8 mouse cellular contexts compared by ENCODE assay signal in genomic region chr4:43875160-43875918, GRCm38 (mm10). TPM values are rescaled to one million over a fixed set of nuclear protein-coding genes. Genes with fewer than 3 reads are reported as not detected.
DNase-seq lines count a peak whose midpoint lies in the region; ATAC-seq and TF ChIP-seq lines count a peak whose summit lies in the region.

Gene Reck (plus strand): TSS chr4:43875530.

- peak; percentile 68 for ATAC-seq in erythroid progenitor cell, adult 5-6 weeks (replicated peaks; ENCODE audit: low FRiP score, poor library complexity, severe bottlenecking)
- ATAC-seq in heart, embryonic 13.5 days (ENCODE audit: extremely low read depth, insufficient number of reproducible peaks, low FRiP score, low TSS enrichment) = peak; percentile 77
- peak; percentile 91 for ATAC-seq in kidney, postnatal 0 days (replicated peaks; ENCODE audit: low FRiP score, low read depth)
- peak; percentile 87 for ATAC-seq in liver, embryonic 12.5 days
- peak; percentile 83 for ATAC-seq in stomach, embryonic 15.5 days (ENCODE audit: insufficient read depth, low FRiP score, low read depth)

- DNase-seq in CD4-positive, CD25-positive, alpha-beta regulatory T cell, adult 2 months (ENCODE audit: low read depth, low spot score) = peak; percentile 78
- DNase-seq in kidney, postnatal 0 days (ENCODE audit: low spot score) = peak; percentile 95
- DNase-seq in natural killer cell, adult 2 months (ENCODE audit: low spot score in 2 of 2) = peak; percentile 52 to 65

- H3K27me3 ChIP-seq in heart, embryonic 13.5 days (replicated peaks) = no peaks in the 10 kb centered on the region
- H3K27me3 ChIP-seq in kidney, postnatal 0 days (ENCODE audit: insufficient read depth, low read length) = no peaks in the 10 kb centered on the region
- peaks cover 21% of the 10 kb centered on the region; the same call in 1 of the 2 replicates for H3K27me3 ChIP-seq in liver, embryonic 12.5 days (replicated peaks)
- H3K27me3 ChIP-seq in stomach, embryonic 15.5 days (replicated peaks) = no peaks in the 10 kb centered on the region

- peak within 1 kb of the TSS; percentile 65 for H3K4me3 ChIP-seq in brown adipose tissue, adult 24 weeks (ENCODE audit: insufficient read depth, low read depth, low read length)
- H3K4me3 ChIP-seq in heart, embryonic 13.5 days = peak within 1 kb of the TSS; percentile 92
- peak within 1 kb of the TSS; percentile 91 for H3K4me3 ChIP-seq in kidney, postnatal 0 days (replicated peaks; ENCODE audit: low read depth, low read length)
- peak within 1 kb of the TSS; percentile 80 for H3K4me3 ChIP-seq in liver, embryonic 12.5 days
- H3K4me3 ChIP-seq in stomach, embryonic 15.5 days (replicated peaks) = peak within 1 kb of the TSS; percentile 85

- no peaks in the 10 kb centered on the region; the same call in 1 of the 2 replicates for H3K4me1 ChIP-seq in brown adipose tissue, adult 24 weeks (ENCODE audit: control insufficient read depth, insufficient read depth, insufficient read length, low read length)
- H3K4me1 ChIP-seq in heart, embryonic 13.5 days = peaks cover 45% of the 10 kb centered on the region
- 0 out of 2 replicates have a peak, but pooled peaks cover 6% of the 10 kb centered on the region for H3K4me1 ChIP-seq in kidney, postnatal 0 days (replicated peaks; ENCODE audit: insufficient read depth, low read length)
- peaks cover 16% of the 10 kb centered on the region for H3K4me1 ChIP-seq in liver, embryonic 12.5 days
- H3K4me1 ChIP-seq in stomach, embryonic 15.5 days = peaks cover 10% of the 10 kb centered on the region

- TF ChIP-seq CTCF in kidney, postnatal 0 days (IDR thresholded peaks at IDR 0.05; ENCODE audit: low read depth) = no peak

- H3K9ac ChIP-seq in heart, embryonic 13.5 days = peak within 1 kb of the TSS; percentile 88
- peak within 1 kb of the TSS; percentile 79 for H3K9ac ChIP-seq in kidney, postnatal 0 days (ENCODE audit: low read depth, low read length)
- H3K9ac ChIP-seq in liver, embryonic 12.5 days = peak within 1 kb of the TSS; percentile 72
- H3K9ac ChIP-seq in stomach, embryonic 15.5 days = peak within 1 kb of the TSS; percentile 71

- H3K36me3 ChIP-seq in heart, embryonic 13.5 days = no peaks in the 10 kb centered on the region
- no peaks in the 10 kb centered on the region for H3K36me3 ChIP-seq in kidney, postnatal 0 days (ENCODE audit: insufficient read depth, low read length)
- no peaks in the 10 kb centered on the region for H3K36me3 ChIP-seq in liver, embryonic 12.5 days
- no peaks in the 10 kb centered on the region for H3K36me3 ChIP-seq in stomach, embryonic 15.5 days

- WGBS in heart, embryonic 13.5 days = under 1% methylated on average over 72 of the region's 73 CpGs
- under 1% methylated on average over 72 of the region's 73 CpGs for WGBS in kidney, postnatal 0 days
- under 1% methylated on average over 68 of the region's 73 CpGs for WGBS in liver, embryonic 12.5 days (ENCODE audit: insufficient replicate concordance)
- WGBS in stomach, embryonic 15.5 days = 1% methylated on average over 67 of the region's 73 CpGs

- no peak within 1 kb of the TSS for H3K27ac ChIP-seq in brown adipose tissue, adult 24 weeks (replicated peaks; ENCODE audit: low read depth, low read length)
- H3K27ac ChIP-seq in heart, embryonic 13.5 days (replicated peaks) = peak within 1 kb of the TSS; percentile 61
- H3K27ac ChIP-seq in kidney, postnatal 0 days = peak within 1 kb of the TSS; percentile 63
- H3K27ac ChIP-seq in liver, embryonic 12.5 days = 0 out of 2 replicates have a peak within 1 kb of the TSS, but pooled peaks have one; percentile 20
- H3K27ac ChIP-seq in stomach, embryonic 15.5 days = no peak within 1 kb of the TSS; the same call in 1 of the 2 replicates

- no peaks in the 10 kb centered on the region for H3K9me3 ChIP-seq in heart, embryonic 13.5 days
- H3K9me3 ChIP-seq in kidney, postnatal 0 days (replicated peaks; ENCODE audit: low read length) = no peaks in the 10 kb centered on the region; the same call in 1 of the 2 replicates
- no peaks in the 10 kb centered on the region for H3K9me3 ChIP-seq in liver, embryonic 12.5 days (replicated peaks)
- no peaks in the 10 kb centered on the region for H3K9me3 ChIP-seq in stomach, embryonic 15.5 days

- peak within 1 kb of the TSS; percentile 95 for H3K4me2 ChIP-seq in heart, embryonic 13.5 days
- peak within 1 kb of the TSS; percentile 77 for H3K4me2 ChIP-seq in kidney, postnatal 0 days (ENCODE audit: low read length)
- H3K4me2 ChIP-seq in liver, embryonic 12.5 days = peak within 1 kb of the TSS; percentile 98
- peak within 1 kb of the TSS; percentile 90 for H3K4me2 ChIP-seq in stomach, embryonic 15.5 days

RNA-seq across cellular contexts. Expression of gene Reck, which starts in this region (rescaled TPM):
- 2.0 and 2.4 TPM in 2 replicates for polyA plus RNA-seq in brown adipose tissue, adult 24 weeks (2012; ENCODE audit: insufficient read depth, insufficient read length, missing spikeins)
- total RNA-seq in erythroid progenitor cell, adult 5-6 weeks (2015; ENCODE audit: low replicate concordance) = 0.36 and 7.1 TPM in 2 replicates
- total RNA-seq in erythroid progenitor cell, adult 5-6 weeks (2017; ENCODE audit: low replicate concordance) = not detected in 2 replicates
- 9.7 and 13.4 TPM in 2 replicates for polyA plus RNA-seq in heart, embryonic 13.5 days (2015; fragmentation: Nextera tagmentation; extraction: Ambion mirVana)
- 20.2 and 20.5 TPM in 2 replicates for polyA plus RNA-seq in kidney, postnatal 0 days (2015; fragmentation: Nextera tagmentation; extraction: Ambion mirVana)
- polyA plus RNA-seq in liver, embryonic 12.5 days (2016; fragmentation: Nextera tagmentation; extraction: Ambion mirVana) = 5.3 and 5.8 TPM in 2 replicates
- polyA plus RNA-seq in stomach, embryonic 15.5 days (2015; fragmentation: Nextera tagmentation; extraction: Ambion mirVana) = 21.8 and 22.4 TPM in 2 replicates

Comparison
In these comparisons a context has a peak if more than half of its experiments do, and no peak if none do; other contexts are left out.
1. H3K27ac ChIP-seq: peak in heart, embryonic 13.5 days (single experiment), kidney, postnatal 0 days (single experiment) and liver, embryonic 12.5 days (single experiment); none in brown adipose tissue, adult 24 weeks (single experiment) and stomach, embryonic 15.5 days (single experiment).
2. Peak in every context shown above with its lines, with median percentiles within 50 percentile points of each other: DNase-seq, H3K4me3 ChIP-seq, ATAC-seq, H3K4me2 ChIP-seq and H3K9ac ChIP-seq.